Mouse (Mus musculus) brown adipose tissue, adult 24 weeks (tissue): Measurements from ENCODE around the gene Prm2. TPM values are rescaled to one million over a fixed set of nuclear protein-coding genes. Genes with fewer than 3 reads are reported as not detected.

Source experiments
- H3K27ac ChIP-seq: fragments of 200-500 bp; replicated peaks from 2 replicates; pipeline ENCODE4 v1.5.1; 2012; ENCODE audit warnings: low read depth, mild to moderate bottlenecking, low read length
- H3K4me1 ChIP-seq: fragments of 200-500 bp; 2 replicates; pipeline ENCODE4 v1.6.1; 2012; ENCODE audit warnings: low read length, mixed read lengths; ENCODE audit not compliant: control insufficient read depth, insufficient read depth, insufficient read length
- H3K4me3 ChIP-seq: fragments of 200-500 bp; 2 replicates; pipeline ENCODE4 v1.5.1; 2012; ENCODE audit warnings: low read depth, mild to moderate bottlenecking, low read length, moderate library complexity; ENCODE audit not compliant: insufficient read depth
- polyA plus RNA-seq: library from polyadenylated mRNA; stranded (reverse); fragments of >200 nt; gene quantifications from 2 replicates; pipeline ENCODE4 v1.2.4, GENCODE M21; 2012; ENCODE audit not compliant: missing spikeins, insufficient read depth, insufficient read length

Prm2 gene
- polyA plus RNA-seq, 1 experiment: not detected

- no peaks in the 10 kb centered on the region; the same call in 1 of the 2 replicates for H3K4me1 ChIP-seq
- no peak overlapping the region for H3K27ac ChIP-seq
- no peak overlapping the region for H3K4me3 ChIP-seq
These were observed 22.4 kb downstream of the Prm2 start for GRCm38 (mm10) chr16:10773543-10773942.

GRCm38 (mm10) chr16:10771769-10772510, 24.0 kb downstream of the Prm2 start:
- Histone ChIP-seq H3K4me1 (no peaks in the 10 kb centered on the region; the same call in 1 of the 2 replicates), H3K4me3 (no peak overlapping the region), H3K27ac (no peak overlapping the region)

- H3K4me3 ChIP-seq: no peak overlapping the region
- H3K27ac ChIP-seq: no peak overlapping the region
- no peaks in the 10 kb centered on the region; the same call in 1 of the 2 replicates for H3K4me1 ChIP-seq
These were observed 25.2 kb downstream of the Prm2 start for GRCm38 (mm10) chr16:10770531-10771325.

- no peak overlapping the region for H3K4me3 ChIP-seq
- H3K27ac ChIP-seq: no peak overlapping the region
- no peaks in the 10 kb centered on the region; the same call in 1 of the 2 replicates for H3K4me1 ChIP-seq
These were observed 26.3 kb downstream of the Prm2 start for GRCm38 (mm10) chr16:10769661-10770060.

- Histone ChIP-seq H3K4me1 (no peaks in the 10 kb centered on the region; the same call in 1 of the 2 replicates), H3K27ac (no peak overlapping the region), H3K4me3 (no peak overlapping the region)
These were observed 27.1 kb downstream of the Prm2 start for GRCm38 (mm10) chr16:10768821-10769220.

- Histone ChIP-seq H3K27ac (no peak overlapping the region), H3K4me3 (no peak overlapping the region), H3K4me1 (no peaks in the 10 kb centered on the region; the same call in 1 of the 2 replicates)
These were observed 28.8 kb downstream of the Prm2 start for GRCm38 (mm10) chr16:10767158-10767557.

- H3K4me3 ChIP-seq: no peak overlapping the region
- H3K4me1 ChIP-seq: peaks cover 5% of the 10 kb centered on the region
These were observed 31.6 kb downstream of the Prm2 start for GRCm38 (mm10) chr16:10764323-10764722.

GRCm38 (mm10) chr16:10763540-10764264, 32.2 kb downstream of the Prm2 start:
- H3K4me1 ChIP-seq: peaks cover 5% of the 10 kb centered on the region
- H3K4me3 ChIP-seq: no peak overlapping the region
- H3K27ac ChIP-seq: no peak overlapping the region

More at GRCm38 (mm10) chr16:10764323-10764722, 31.6 kb downstream of the Prm2 start:
- H3K27ac ChIP-seq: no peak overlapping the region

- peaks cover 5% of the 10 kb centered on the region for H3K4me1 ChIP-seq
- no peak overlapping the region for H3K27ac ChIP-seq
- H3K4me3 ChIP-seq: no peak overlapping the region
These were observed 33.3 kb downstream of the Prm2 start for GRCm38 (mm10) chr16:10762569-10763180.

GRCm38 (mm10) chr16:10761182-10761581, 34.8 kb downstream of the Prm2 start:
- no peak overlapping the region for H3K4me3 ChIP-seq
- no peak overlapping the region for H3K27ac ChIP-seq
- H3K4me1 ChIP-seq: peaks cover 5% of the 10 kb centered on the region

GRCm38 (mm10) chr16:10756168-10756567, 39.8 kb downstream of the Prm2 start:
- no peak overlapping the region for H3K27ac ChIP-seq
- H3K4me3 ChIP-seq: no peak overlapping the region
- H3K4me1 ChIP-seq: peaks cover 2% of the 10 kb centered on the region; the same call in 1 of the 2 replicates

GRCm38 (mm10) chr16:10754521-10755296, 41.2 kb downstream of the Prm2 start:
- no peak overlapping the region for H3K4me3 ChIP-seq
- H3K27ac ChIP-seq: no peak overlapping the region
- no peaks in the 10 kb centered on the region for H3K4me1 ChIP-seq

GRCm38 (mm10) chr16:10749824-10750223, 46.1 kb downstream of the Prm2 start:
- no peak overlapping the region for H3K27ac ChIP-seq

GRCm38 (mm10) chr16:10749226-10749625, 46.7 kb downstream of the Prm2 start:
- Histone ChIP-seq H3K4me1 (no peaks in the 10 kb centered on the region), H3K4me3 (no peak overlapping the region), H3K27ac (no peak overlapping the region)

More at GRCm38 (mm10) chr16:10749824-10750223, 46.1 kb downstream of the Prm2 start:
- no peaks in the 10 kb centered on the region for H3K4me1 ChIP-seq
- no peak overlapping the region for H3K4me3 ChIP-seq
